Mouse (Mus musculus) heart, adult 2 months (tissue): Measurements from ENCODE around the gene Scfd2. TPM values are rescaled to one million over a fixed set of nuclear protein-coding genes. Genes with fewer than 3 reads are reported as not detected.

Experiments used
- DNase-seq, 2 experiments: peaks; one replicate each; pipeline ENCODE4 v3.0.0; 2021
- H3K27ac ChIP-seq: fragments of 200-600 bp; 2 replicates; pipeline ENCODE4 v1.8.1; 2022
- H3K27me3 ChIP-seq: fragments of 200-500 bp; 2 replicates; pipeline ENCODE4 v1.6.1; 2012; ENCODE audit warnings: mild to moderate bottlenecking, low read length, inconsistent platforms, mixed read lengths; ENCODE audit not compliant: control insufficient read depth, insufficient read depth
- H3K36me3 ChIP-seq: fragments of 200-500 bp; 2 replicates; pipeline ENCODE4 v1.6.1; 2012; ENCODE audit warnings: low read length, inconsistent platforms; ENCODE audit not compliant: control insufficient read depth, insufficient read depth
- H3K4me1 ChIP-seq: fragments of 200-500 bp; 2 replicates; pipeline ENCODE4 v1.6.1; 2011; ENCODE audit warnings: low read length; ENCODE audit not compliant: control insufficient read depth, insufficient read depth
- H3K4me3 ChIP-seq: fragments of 200-600 bp; 2 replicates; pipeline ENCODE4 v1.8.1; 2022
- H3K79me2 ChIP-seq: fragments of 200-500 bp; replicated peaks from 2 replicates; pipeline ENCODE4 v1.6.1; 2012; ENCODE audit warnings: mild to moderate bottlenecking, inconsistent platforms, low read length, moderate library complexity, mixed read lengths; ENCODE audit not compliant: control insufficient read depth, insufficient read depth
- H3K9ac ChIP-seq: fragments of 200-500 bp; 2 replicates; pipeline ENCODE4 v1.6.1; 2012; ENCODE audit warnings: low read depth, mild to moderate bottlenecking, control low read depth, inconsistent platforms, low read length, mixed read lengths
- CTCF ChIP-seq: fragments of 200-600 bp; IDR thresholded peaks from 2 replicates; pipeline ENCODE4 v1.8.1; 2022; ENCODE audit warnings: antibody characterized with exemption, mild to moderate bottlenecking, moderate library complexity
- EP300 ChIP-seq: fragments of 200-500 bp; IDR thresholded peaks from 2 replicates; pipeline ENCODE4 v1.6.1; 2011; ENCODE audit warnings: low read depth, low read length, control low read depth; ENCODE audit not compliant: insufficient read depth
- POLR2A ChIP-seq: fragments of 200-500 bp; IDR thresholded peaks from 2 replicates; pipeline ENCODE4 v1.6.1; 2011; ENCODE audit warnings: mild to moderate bottlenecking, low read depth, low read length, control low read depth; ENCODE audit not compliant: insufficient read depth
- WGBS: fragments of 180-500 bp; shearing (Covaris S2); methylation state at CpG from one replicate; pipeline ENCODE4 v1.1.7; 2018; 5-methylcytosine and 5-hydroxymethylcytosine counted together
- intact Hi-C: fragments of 180-260 bp; cut with DNase I; formaldehyde crosslinking; loops from one replicate; pipeline ENCODE4 v1.15.1; 2025
- polyA plus RNA-seq: library from polyadenylated mRNA; depleted of rRNA; stranded (reverse); fragments of >200 nt; gene quantifications from 2 replicates; pipeline ENCODE4 v1.2.3, GENCODE M21; 2012
- total RNA-seq, 2 experiments: library from RNA; stranded (reverse); gene quantifications; 2 replicates each; pipeline ENCODE4 v1.2.3; 2021

The Scfd2 gene
- total and polyA plus RNA-seq, 3 experiments: 9.1 to 13.9 (median 11.9) TPM

GRCm38 (mm10) chr5:74350909-74351308 lies 180.7 kb downstream of the Scfd2 start:
- H3K4me1 ChIP-seq: no peaks in the 10 kb centered on the region
- intact Hi-C loops: no loop called here
- H3K79me2 ChIP-seq: no peaks in the 10 kb centered on the region
- no peaks in the 10 kb centered on the region for H3K36me3 ChIP-seq
- H3K9ac ChIP-seq: no peak overlapping the region
- H3K27me3 ChIP-seq: no peaks in the 10 kb centered on the region
- TF ChIP-seq POLR2A (no peak), EP300 (no peak), CTCF (no peak)
- H3K4me3 ChIP-seq: no peak overlapping the region
- WGBS: 84% methylated on average over 4 of the region's 4 CpGs
- no peak overlapping the region for H3K27ac ChIP-seq
- DNase-seq: no peak

GRCm38 (mm10) chr5:74348079-74348870 lies 183.3 kb downstream of the Scfd2 start:
- Histone ChIP-seq H3K27me3 (no peaks in the 10 kb centered on the region), H3K4me1 (no peaks in the 10 kb centered on the region), H3K27ac (no peak overlapping the region), H3K4me3 (no peak overlapping the region), H3K79me2 (no peaks in the 10 kb centered on the region), H3K36me3 (no peaks in the 10 kb centered on the region), H3K9ac (no peak overlapping the region)
- DNase-seq: no peak
- intact Hi-C loops: no loop called here
- TF ChIP-seq EP300 (no peak), POLR2A (no peak)
- WGBS: 62% methylated on average over 11 of the region's 11 CpGs

GRCm38 (mm10) chr5:74343045-74343444 lies 188.5 kb downstream of the Scfd2 start:
- no peak for DNase-seq
- intact Hi-C loops: no loop called here
- Histone ChIP-seq H3K27me3 (no peaks in the 10 kb centered on the region), H3K79me2 (no peaks in the 10 kb centered on the region), H3K4me3 (no peak overlapping the region), H3K36me3 (no peaks in the 10 kb centered on the region), H3K9ac (no peak overlapping the region), H3K4me1 (no peaks in the 10 kb centered on the region), H3K27ac (no peak overlapping the region)
- 92% methylated on average over 2 of the region's 2 CpGs for WGBS
- no peak for TF ChIP-seq CTCF
- TF ChIP-seq EP300: no peak
- no peak for TF ChIP-seq POLR2A

- H3K4me1 ChIP-seq: no peaks in the 10 kb centered on the region
- H3K9ac ChIP-seq: no peak overlapping the region
- no peaks in the 10 kb centered on the region for H3K27me3 ChIP-seq
- H3K27ac ChIP-seq: no peak overlapping the region
- no peaks in the 10 kb centered on the region for H3K79me2 ChIP-seq
- intact Hi-C loops: no loop called here
- H3K4me3 ChIP-seq: no peak overlapping the region
- no peak for DNase-seq
- no peaks in the 10 kb centered on the region for H3K36me3 ChIP-seq
- TF ChIP-seq CTCF: no peak
- no peak for TF ChIP-seq EP300
- no peak for TF ChIP-seq POLR2A
Measured at GRCm38 (mm10) chr5:74342557-74342956, 189.0 kb downstream of the Scfd2 start.

GRCm38 (mm10) chr5:74337491-74337890 lies 194.1 kb downstream of the Scfd2 start:
- Histone ChIP-seq H3K9ac (no peak overlapping the region), H3K36me3 (no peaks in the 10 kb centered on the region), H3K4me1 (peaks cover 1% of the 10 kb centered on the region; the same call in 1 of the 2 replicates), H3K27me3 (no peaks in the 10 kb centered on the region), H3K4me3 (no peak overlapping the region), H3K27ac (no peak overlapping the region), H3K79me2 (no peaks in the 10 kb centered on the region)
- intact Hi-C loops: no loop called here
- no peak for TF ChIP-seq POLR2A
- no peak for TF ChIP-seq CTCF
- no peak for TF ChIP-seq EP300
- no peak for DNase-seq
- 84% methylated on average over 3 of the region's 3 CpGs for WGBS

- Histone ChIP-seq H3K27ac (no peak overlapping the region), H3K36me3 (no peaks in the 10 kb centered on the region), H3K79me2 (no peaks in the 10 kb centered on the region), H3K4me3 (no peak overlapping the region), H3K9ac (no peak overlapping the region), H3K27me3 (no peaks in the 10 kb centered on the region), H3K4me1 (peaks cover 1% of the 10 kb centered on the region; the same call in 1 of the 2 replicates)
- no peak for TF ChIP-seq EP300
- no peak for TF ChIP-seq CTCF
- no peak for TF ChIP-seq POLR2A
- no peak for DNase-seq
- WGBS: 50% methylated on average over 12 of the region's 12 CpGs
- intact Hi-C loops: no loop called here
Measured at GRCm38 (mm10) chr5:74336780-74337179, 194.8 kb downstream of the Scfd2 start.

- no peaks in the 10 kb centered on the region for H3K79me2 ChIP-seq
- TF ChIP-seq POLR2A (no peak), EP300 (no peak), CTCF (no peak)
- H3K36me3 ChIP-seq: no peaks in the 10 kb centered on the region
- no peak overlapping the region for H3K9ac ChIP-seq
- H3K27ac ChIP-seq: no peak overlapping the region
- H3K4me1 ChIP-seq: peaks cover 1% of the 10 kb centered on the region; the same call in 1 of the 2 replicates
- intact Hi-C loops: no loop called here
- 66% methylated on average over 3 of the region's 3 CpGs for WGBS
- no peaks in the 10 kb centered on the region for H3K27me3 ChIP-seq
- no peak for DNase-seq
- H3K4me3 ChIP-seq: no peak overlapping the region
Measured at GRCm38 (mm10) chr5:74333258-74333657, 198.3 kb downstream of the Scfd2 start.
